Mouse (Mus musculus) macrophage (primary cell): ENCODE measurements around the gene Abhd17a. TPM values are rescaled to one million over a fixed set of nuclear protein-coding genes. Genes with fewer than 3 reads are reported as not detected.

Source experiments
- H3K27ac ChIP-seq: fragments of 350-480 bp; formaldehyde crosslinking; 2 replicates; pipeline ENCODE4 v1.9.0; 2021
- H3K36me3 ChIP-seq: fragments of 350-480 bp; formaldehyde crosslinking; 2 replicates; pipeline ENCODE4 v1.9.0; 2021; ENCODE audit errors: inconsistent target
- H3K4me3 ChIP-seq: fragments of 350-480 bp; formaldehyde crosslinking; 2 replicates; pipeline ENCODE4 v1.9.0; 2021; ENCODE audit errors: inconsistent target
- H3K79me2 ChIP-seq: fragments of 350-480 bp; formaldehyde crosslinking; 2 replicates; pipeline ENCODE4 v1.9.0; 2021; ENCODE audit errors: inconsistent target
- WGBS: methylation state at CpG from one replicate; pipeline ENCODE4 v1.1.7; 2026; ENCODE audit warnings: inconsistent platforms; ENCODE audit not compliant: missing documents; 5-methylcytosine and 5-hydroxymethylcytosine counted together
- polyA plus RNA-seq: library from polyadenylated mRNA; stranded (reverse); fragments of 250-400 nt; gene quantifications from 3 replicates; pipeline ENCODE4 v1.2.4, GENCODE M21; 2018; ENCODE audit warnings: inconsistent platforms
- total RNA-seq, 78 experiments: library from RNA; depleted of rRNA; stranded (reverse); fragments of 250-400 nt; gene quantifications; 1 replicate in 9 of 78; 2 replicates in 24 of 78; 3 replicates in 43 of 78; 4 replicates in 2 of 78; pipeline ENCODE4 v1.2.4; 2018; ENCODE audit warnings: inconsistent platforms in 56 of 78

The Abhd17a gene
- 10 to 100 TPM in 5 of 26 experiments, 1 to 10 TPM in 20, under 1 TPM in 1; 0.62 to 16.1 (median 5.5) TPM for total RNA-seq (2018; cell fraction: chromatin; rRNA removed)
- 10 to 100 TPM; 37.6 to 76.2 (median 53.9) TPM for total RNA-seq (2018; cell fraction: cytosol; rRNA removed)
- total RNA-seq (2018; cell fraction: nucleus; rRNA removed) = 10 to 100 TPM in 23 of 26 experiments, 1 to 10 TPM in 3; 6.8 to 32.4 (median 16.1) TPM
- 11.7 to 58.2 TPM (median 51.7 TPM) in 3 replicates for polyA plus RNA-seq

GRCm38 (mm10) chr10:80589879-80590854 lies at the start of gene Abhd17a:
TSS of gene Abhd17a (minus strand) at chr10:80590341.
- 2% methylated on average over 67 of the region's 73 CpGs for WGBS
- Histone ChIP-seq H3K27ac (peak within 1 kb of the TSS; percentile 38), H3K79me2 (peaks cover 44% of the 10 kb centered on the region), H3K4me3 (peak within 1 kb of the TSS; percentile 85), H3K36me3 (peaks cover 9% of the 10 kb centered on the region; the same call in 1 of the 2 replicates)

- H3K79me2 ChIP-seq = peaks cover 45% of the 10 kb centered on the region
- no peak overlapping the region for H3K27ac ChIP-seq
- H3K36me3 ChIP-seq = peaks cover 68% of the 10 kb centered on the region; the same call in 1 of the 2 replicates
- no peak overlapping the region for H3K4me3 ChIP-seq
- WGBS = 93% methylated on average over 4 of the region's 6 CpGs
Measured at GRCm38 (mm10) chr10:80635345-80635744, 45.2 kb upstream of the Abhd17a start.

DNA sequence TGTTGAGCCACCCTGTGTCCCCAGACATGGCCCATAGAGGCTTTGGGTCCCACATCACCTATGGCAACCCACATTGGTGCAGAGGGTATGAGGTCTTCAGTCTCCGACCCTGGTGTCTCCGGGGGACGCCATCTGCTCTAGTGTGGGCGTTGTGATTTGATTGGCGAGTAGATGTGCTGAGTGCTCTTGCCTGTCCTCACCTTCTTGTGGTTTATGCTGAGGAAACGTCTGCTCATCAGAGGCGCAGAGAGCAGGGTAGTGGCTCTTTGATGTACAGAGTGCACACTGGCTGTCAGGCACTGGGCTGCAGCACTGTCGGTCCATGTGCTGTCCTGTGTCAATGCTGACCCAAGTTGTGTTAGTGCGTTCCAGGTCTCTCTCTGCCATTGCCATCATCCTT lies 38.8 kb upstream of the Abhd17a start:
- no peak overlapping the region for H3K4me3 ChIP-seq

GRCm38 (mm10) chr10:80627685-80628084 lies 37.5 kb upstream of the Abhd17a start:
- no peak overlapping the region for H3K27ac ChIP-seq
- peaks cover 99% of the 10 kb centered on the region for H3K79me2 ChIP-seq
- 73% methylated on average over 2 of the region's 2 CpGs for WGBS
- H3K36me3 ChIP-seq = peaks cover 5% of the 10 kb centered on the region; the same call in 1 of the 2 replicates
- no peak overlapping the region for H3K4me3 ChIP-seq

More for the DNA sequence above, 38.8 kb upstream of the Abhd17a start:
- Histone ChIP-seq H3K36me3 (peaks cover 9% of the 10 kb centered on the region; the same call in 1 of the 2 replicates), H3K79me2 (peaks cover 100% of the 10 kb centered on the region), H3K27ac (no peak overlapping the region)
- 79% methylated on average over 9 of the region's 9 CpGs for WGBS

DNA sequence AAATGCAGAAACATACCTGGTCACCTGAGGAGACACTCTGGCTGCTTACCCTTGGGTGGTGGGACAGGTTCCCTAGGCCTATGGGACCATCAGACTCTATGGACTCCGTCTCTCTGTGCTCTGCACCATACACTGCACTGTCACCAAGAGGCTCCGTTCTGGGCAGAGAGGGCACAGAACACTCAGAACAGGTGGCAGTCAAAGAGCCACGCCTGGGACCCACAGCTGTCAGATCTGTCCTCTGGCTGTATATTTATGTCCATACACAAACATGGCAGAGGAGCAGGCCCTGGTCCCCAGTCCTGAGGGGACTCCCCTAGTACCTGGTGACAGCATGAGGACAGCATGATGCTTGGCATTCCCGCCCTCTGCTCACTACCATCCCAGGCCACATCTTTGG lies 35.6 kb upstream of the Abhd17a start:
- H3K79me2 ChIP-seq = peaks cover 80% of the 10 kb centered on the region
- WGBS = 98% methylated on average over 4 of the region's 4 CpGs
- H3K4me3 ChIP-seq = no peak overlapping the region
- no peak overlapping the region for H3K27ac ChIP-seq
- no peaks in the 10 kb centered on the region for H3K36me3 ChIP-seq

DNA sequence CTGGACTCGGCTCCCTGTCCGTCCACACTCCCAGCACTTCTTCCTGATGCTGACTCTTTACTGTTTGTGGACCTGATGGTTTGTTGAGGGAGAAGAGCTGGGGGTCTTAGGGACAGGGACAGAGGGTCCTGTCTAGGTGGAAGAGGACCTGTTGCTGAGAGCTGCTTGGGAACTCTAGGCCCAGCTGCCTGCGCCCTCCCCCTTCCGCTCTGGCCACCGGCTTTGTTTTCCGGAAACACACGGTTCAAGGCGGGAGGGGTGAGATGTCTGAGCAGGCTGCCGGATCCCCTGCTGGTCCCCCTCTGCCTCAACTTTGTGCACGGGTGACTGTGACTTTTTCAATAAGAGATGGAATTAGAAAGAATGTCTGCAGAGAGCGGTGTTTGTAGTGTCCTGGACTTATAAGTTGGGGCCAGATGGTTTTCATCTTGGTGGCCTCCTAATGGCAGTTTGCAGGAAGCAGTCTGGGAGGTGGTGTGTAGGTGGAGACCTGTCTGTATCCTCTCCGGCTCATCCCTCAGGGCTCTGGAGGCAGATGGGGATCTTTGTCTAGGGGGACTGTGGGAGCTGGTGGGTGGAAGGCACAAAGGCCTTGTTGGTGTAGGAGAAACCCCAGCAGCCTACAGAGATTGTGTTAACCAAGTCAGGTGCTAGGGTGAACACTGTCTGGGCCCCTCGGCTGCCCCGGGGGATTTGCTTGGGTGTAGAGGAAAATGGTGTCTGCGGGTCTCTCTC lies 33.5 kb upstream of the Abhd17a start:
- Histone ChIP-seq H3K4me3 (peak overlapping the region; percentile 94), H3K36me3 (no peaks in the 10 kb centered on the region), H3K79me2 (peaks cover 58% of the 10 kb centered on the region), H3K27ac (peak overlapping the region; percentile 77)
- 3% methylated on average over 15 of the region's 15 CpGs for WGBS

- Histone ChIP-seq H3K27ac (peak within 1 kb of the TSS; percentile 79), H3K4me3 (peak within 1 kb of the TSS; percentile 94), H3K79me2 (peaks cover 51% of the 10 kb centered on the region), H3K36me3 (no peaks in the 10 kb centered on the region)
- under 1% methylated on average over 80 of the region's 85 CpGs for WGBS
Measured at GRCm38 (mm10) chr10:80622661-80623456, 32.7 kb upstream of the Abhd17a start, which contains the start of gene Csnk1g2. TSS of gene Csnk1g2 (plus strand) at chr10:80622838.

- peak overlapping the region; percentile 79 for H3K27ac ChIP-seq
- no peaks in the 10 kb centered on the region for H3K36me3 ChIP-seq
- peak overlapping the region; percentile 42 for H3K4me3 ChIP-seq
- WGBS = under 1% methylated on average over 64 of the region's 64 CpGs
- H3K79me2 ChIP-seq = peaks cover 43% of the 10 kb centered on the region
Measured at GRCm38 (mm10) chr10:80621940-80622660, 32.0 kb upstream of the Abhd17a start.

- 0% methylated on average over 7 of the region's 9 CpGs for WGBS
Measured at GRCm38 (mm10) chr10:80621690-80621939, 31.5 kb upstream of the Abhd17a start.

DNA sequence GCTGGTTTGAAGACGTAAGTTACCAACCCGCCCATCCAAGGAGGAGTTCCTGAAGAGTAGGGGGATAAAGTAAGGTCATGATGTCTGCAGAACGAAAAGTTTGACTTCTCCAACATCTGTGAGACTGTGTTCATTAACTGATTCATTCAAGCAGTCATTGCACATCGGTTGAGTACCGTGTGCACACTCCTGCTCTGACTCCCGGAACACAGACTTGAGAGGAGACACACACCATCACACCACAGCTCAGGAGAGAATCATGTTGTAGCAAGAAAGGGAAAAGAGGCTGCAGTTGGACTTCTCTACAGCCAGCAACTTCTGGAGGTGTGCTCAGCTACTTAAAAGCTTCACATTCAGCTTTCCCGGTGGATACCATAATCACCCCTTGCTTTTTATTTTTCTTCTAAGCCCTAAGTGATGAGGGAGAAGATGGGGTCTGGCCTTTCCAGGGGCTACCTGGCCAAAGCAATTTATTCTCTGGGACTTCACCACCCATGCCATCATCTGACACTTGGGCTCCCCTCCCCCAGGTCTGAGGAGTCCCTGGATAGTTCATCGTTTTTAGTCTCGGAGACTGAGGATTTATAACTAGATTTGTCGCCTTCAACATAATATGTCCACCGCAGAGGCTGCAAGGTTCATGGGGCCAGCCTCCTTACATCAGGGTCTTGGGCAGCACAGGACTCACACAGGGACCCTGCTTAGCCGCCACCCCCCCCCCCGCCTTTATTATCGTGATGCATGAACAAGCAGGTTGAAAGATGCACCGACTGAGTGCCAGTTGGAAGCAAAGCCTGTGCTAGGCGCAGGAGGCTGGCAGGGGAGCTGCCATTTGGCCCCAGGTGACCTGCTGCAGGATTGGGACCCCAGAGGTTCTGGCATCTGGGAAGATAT lies 30.9 kb upstream of the Abhd17a start:
- H3K4me3 ChIP-seq = peak overlapping the region; percentile 42
- peaks cover 33% of the 10 kb centered on the region for H3K79me2 ChIP-seq
- WGBS = 70% methylated on average over 16 of the region's 16 CpGs
- peak overlapping the region; percentile 79 for H3K27ac ChIP-seq
- H3K36me3 ChIP-seq = no peaks in the 10 kb centered on the region

More at GRCm38 (mm10) chr10:80621690-80621939, 31.5 kb upstream of the Abhd17a start:
- Histone ChIP-seq H3K27ac (peak overlapping the region; percentile 79), H3K4me3 (peak overlapping the region; percentile 42), H3K79me2 (peaks cover 38% of the 10 kb centered on the region), H3K36me3 (no peaks in the 10 kb centered on the region)

- Histone ChIP-seq H3K36me3 (peaks cover 1% of the 10 kb centered on the region; the same call in 1 of the 2 replicates), H3K79me2 (peaks cover 26% of the 10 kb centered on the region), H3K27ac (no peak overlapping the region), H3K4me3 (no peak overlapping the region)
- WGBS = 95% methylated on average over 9 of the region's 9 CpGs
Measured at GRCm38 (mm10) chr10:80620365-80620764, 30.2 kb upstream of the Abhd17a start.

- WGBS = 93% methylated on average over 8 of the region's 8 CpGs
- Histone ChIP-seq H3K79me2 (peaks cover 19% of the 10 kb centered on the region), H3K4me3 (no peak overlapping the region), H3K36me3 (peaks cover 8% of the 10 kb centered on the region), H3K27ac (no peak overlapping the region)
Measured at GRCm38 (mm10) chr10:80619465-80620244, 29.5 kb upstream of the Abhd17a start.
